Mouse (Mus musculus): ENCODE results near the gene B4gat1.

GRCm38 (mm10) chr19:5039301-5040114, 882 bp downstream of the B4gat1 start:
- no peak for TF ChIP-seq CTCF (IDR thresholded peaks at IDR 0.05; ENCODE audit: borderline replicate concordance, extremely low read depth, insufficient read depth, insufficient read length)
- TF ChIP-seq POLR2A (IDR thresholded peaks at IDR 0.05; ENCODE audit: borderline replicate concordance, extremely low read depth, insufficient read depth, insufficient read length, poor library complexity, severe bottlenecking) = no peak

All from brain, embryonic 14.5 days (tissue).